ENCODE assay signal across 17 mouse cellular contexts in genomic region chr10:67846016-67846650, GRCm38 (mm10).
DNase-seq lines count a peak whose midpoint lies in the region; ATAC-seq and TF ChIP-seq lines count a peak whose summit lies in the region.
"Had no signal": no experiment of that assay in that cellular context is flagged by ENCODE, and none has a peak within 500 bp of the region (broad histone marks: within the 10 kb centered on the region; RNA-seq: fewer than 3 reads in every experiment).

No protein-coding gene starts in this region.

- H3K27me3 ChIP-seq in intestine, embryonic 14.5 days (replicated peaks; ENCODE audit: control insufficient read depth, insufficient read depth, low read length), result no peaks in the 10 kb centered on the region
- no peaks in the 10 kb centered on the region for H3K27me3 ChIP-seq in intestine, embryonic 15.5 days (replicated peaks)
- H3K27me3 ChIP-seq in myocyte (ENCODE audit: control insufficient read depth, insufficient read depth, insufficient read length), result no peaks in the 10 kb centered on the region
- H3K27me3 ChIP-seq: heart, embryonic 13.5 days had no signal

- no peak overlapping the region for H3ac ChIP-seq in myocyte (ENCODE audit: control insufficient read depth, insufficient read length)

- no peak for TF ChIP-seq CTCF in lung, adult 2 months (IDR thresholded peaks at IDR 0.05; ENCODE audit: insufficient read depth, low read length)

- peak; percentile 49 for DNase-seq in intestine, embryonic 14.5 days (ENCODE audit: low spot score)
- peak; percentile 44 for DNase-seq in NIH3T3 (ENCODE audit: low read depth)
- peak; percentile 34 for DNase-seq in lung, adult 2 months
- no peak for DNase-seq in T-cell, adult 2 months (ENCODE audit: low spot score)
- no peak for DNase-seq in adrenal gland, postnatal 36 days
- DNase-seq: cerebellum, adult 11 months; gastrocnemius, postnatal 36 days; midbrain, embryonic 14.5 days; thymus, postnatal 4 days had no signal

- 83% methylated on average over 14 of the region's 14 CpGs for WGBS in intestine, embryonic 14.5 days
- 82% methylated on average over 14 of the region's 14 CpGs for WGBS in intestine, embryonic 15.5 days
- 43% methylated on average over 14 of the region's 14 CpGs for WGBS in lung, adult 2 months

- H3K4me2 ChIP-seq in intestine, embryonic 14.5 days (ENCODE audit: low read length), result no peak overlapping the region
- no peak overlapping the region for H3K4me2 ChIP-seq in intestine, embryonic 15.5 days (replicated peaks)
- H3K4me2 ChIP-seq in myocyte (ENCODE audit: low read depth), result peak overlapping the region; percentile 34
- H3K4me2 ChIP-seq: heart, embryonic 13.5 days had no signal

- no peaks in the 10 kb centered on the region for H3K79me2 ChIP-seq in myocyte (ENCODE audit: control insufficient read depth, insufficient read depth)

- no peaks in the 10 kb centered on the region for H3K36me3 ChIP-seq in intestine, embryonic 14.5 days (ENCODE audit: control insufficient read depth, insufficient read depth, low read length)
- no peaks in the 10 kb centered on the region for H3K36me3 ChIP-seq in intestine, embryonic 15.5 days
- H3K36me3 ChIP-seq in myocyte (ENCODE audit: control insufficient read depth, insufficient read depth), result no peaks in the 10 kb centered on the region
- H3K36me3 ChIP-seq: heart, embryonic 13.5 days; hindbrain, embryonic 10.5 days had no signal

- no peaks in the 10 kb centered on the region for H3K9me3 ChIP-seq in intestine, embryonic 14.5 days (ENCODE audit: control insufficient read depth, low read length)
- H3K9me3 ChIP-seq in intestine, embryonic 15.5 days, result no peaks in the 10 kb centered on the region
- H3K9me3 ChIP-seq: heart, embryonic 13.5 days; hindbrain, embryonic 10.5 days had no signal

- ATAC-seq in intestine, embryonic 14.5 days (replicated peaks; ENCODE audit: low FRiP score, low TSS enrichment, low read depth), result no peak
- ATAC-seq in intestine, embryonic 15.5 days, result no peak
- ATAC-seq: CD4-positive, CD25-positive, alpha-beta regulatory T cell, adult 4 months; inflammation-experienced regulatory T-cells, adult 6 months had no signal

- H3K27ac ChIP-seq in intestine, embryonic 14.5 days (ENCODE audit: low read depth), result no peak overlapping the region
- H3K27ac ChIP-seq in intestine, embryonic 15.5 days, result no peak overlapping the region
- H3K27ac ChIP-seq: heart, embryonic 13.5 days; hindbrain, embryonic 10.5 days; kidney, postnatal 0 days; macrophage had no signal

- H3K4me1 ChIP-seq in intestine, embryonic 14.5 days (replicated peaks; ENCODE audit: control insufficient read depth, insufficient read depth, low read length), result no peaks in the 10 kb centered on the region
- H3K4me1 ChIP-seq in intestine, embryonic 15.5 days (replicated peaks), result no peaks in the 10 kb centered on the region
- H3K4me1 ChIP-seq in lung, adult 2 months (ENCODE audit: control insufficient read depth, insufficient read depth, low read length), result no peaks in the 10 kb centered on the region
- H3K4me1 ChIP-seq: heart, embryonic 13.5 days had no signal

- TF ChIP-seq POLR2A in lung, adult 2 months (IDR thresholded peaks at IDR 0.05; ENCODE audit: borderline replicate concordance, extremely low read depth, low read depth, low read length), result no peak
- no peak for TF ChIP-seq POLR2A in myocyte (IDR thresholded peaks at IDR 0.05; ENCODE audit: insufficient read length, low read depth)

- no peak overlapping the region for H3K9ac ChIP-seq in intestine, embryonic 14.5 days (ENCODE audit: low read length)
- H3K9ac ChIP-seq in intestine, embryonic 15.5 days, result no peak overlapping the region
- H3K9ac ChIP-seq: heart, embryonic 13.5 days had no signal

- no peak overlapping the region for H3K4me3 ChIP-seq in intestine, embryonic 14.5 days (ENCODE audit: low read depth, low read length)
- no peak overlapping the region for H3K4me3 ChIP-seq in intestine, embryonic 15.5 days (replicated peaks)
- H3K4me3 ChIP-seq in lung, adult 2 months (replicated peaks; ENCODE audit: extremely low read depth, low read depth, low read length), result no peak overlapping the region
- H3K4me3 ChIP-seq in myocyte, result no peak overlapping the region
- H3K4me3 ChIP-seq: heart, embryonic 13.5 days; hindbrain, embryonic 10.5 days had no signal

TF ChIP-seq in myocyte, 11 proteins besides CTCF, POLR2A, EP300 and RAD21:
- TF ChIP-seq POLR2AphosphoS2 (IDR thresholded peaks at IDR 0.05; ENCODE audit: insufficient read length, low read depth) (no peak), TCF3 (IDR thresholded peaks at IDR 0.05; ENCODE audit: insufficient read length, low read depth) (no peak), REST (IDR thresholded peaks at IDR 0.05; ENCODE audit: insufficient read depth, insufficient read length) (no peak), MAX (IDR thresholded peaks at IDR 0.05; ENCODE audit: low read depth) (no peak), CEBPB (IDR thresholded peaks at IDR 0.05; ENCODE audit: insufficient read depth, poor library complexity, severe bottlenecking) (no peak), MYOD1 (IDR thresholded peaks at IDR 0.05; ENCODE audit: control insufficient read depth in 1 of 3, insufficient read length in 2 of 3, low read depth in 2 of 3) (no peak), SRF (IDR thresholded peaks at IDR 0.05; ENCODE audit: control insufficient read depth, insufficient read length, low read depth) (no peak), TCF12 (IDR thresholded peaks at IDR 0.05; ENCODE audit: insufficient read depth, poor library complexity, severe bottlenecking) (no peak)

Comparison
In these comparisons a context has a peak if more than half of its experiments do, and no peak if none do; other contexts are left out.
1. DNase-seq: peak in intestine, embryonic 14.5 days (single experiment), NIH3T3 (single experiment) and lung, adult 2 months (single experiment); none in T-cell, adult 2 months (single experiment) and adrenal gland, postnatal 36 days (0 of 2).